Mouse (Mus musculus) C2C12 (cell line): ENCODE data around the gene Ttc33.

Experiments
- CEBPB ChIP-seq: IDR thresholded peaks from one replicate; pipeline ENCODE4 v1.6.1; 2011; ENCODE audit warnings: low read depth, mild to moderate bottlenecking, control low read depth, moderate library complexity
- CTCF ChIP-seq: IDR thresholded peaks from one replicate; pipeline ENCODE4 v1.5.1; 2011; ENCODE audit not compliant: control insufficient read depth, insufficient read depth, insufficient read length
- FOSL1 ChIP-seq: IDR thresholded peaks from one replicate; pipeline ENCODE4 v1.8.0; 2011; ENCODE audit warnings: mild to moderate bottlenecking, low read length; ENCODE audit not compliant: poor library complexity, insufficient read depth, severe bottlenecking
- MAX ChIP-seq: IDR thresholded peaks from one replicate; pipeline ENCODE4 v1.6.1; 2011; ENCODE audit warnings: mild to moderate bottlenecking, control low read depth
- MYOD1 ChIP-seq: IDR thresholded peaks from one replicate; pipeline ENCODE4 v1.6.1; 2011; ENCODE audit warnings: low read depth; ENCODE audit not compliant: control insufficient read depth, insufficient read length
- MYOG ChIP-seq: IDR thresholded peaks from one replicate; pipeline ENCODE4 v1.6.1; 2011; ENCODE audit not compliant: control insufficient read depth, insufficient read length; ENCODE audit errors: extremely low read depth
- USF1 ChIP-seq: IDR thresholded peaks from one replicate; pipeline ENCODE4 v1.6.1; 2011; ENCODE audit warnings: low read depth, mild to moderate bottlenecking, control low read depth, moderate library complexity

DNA sequence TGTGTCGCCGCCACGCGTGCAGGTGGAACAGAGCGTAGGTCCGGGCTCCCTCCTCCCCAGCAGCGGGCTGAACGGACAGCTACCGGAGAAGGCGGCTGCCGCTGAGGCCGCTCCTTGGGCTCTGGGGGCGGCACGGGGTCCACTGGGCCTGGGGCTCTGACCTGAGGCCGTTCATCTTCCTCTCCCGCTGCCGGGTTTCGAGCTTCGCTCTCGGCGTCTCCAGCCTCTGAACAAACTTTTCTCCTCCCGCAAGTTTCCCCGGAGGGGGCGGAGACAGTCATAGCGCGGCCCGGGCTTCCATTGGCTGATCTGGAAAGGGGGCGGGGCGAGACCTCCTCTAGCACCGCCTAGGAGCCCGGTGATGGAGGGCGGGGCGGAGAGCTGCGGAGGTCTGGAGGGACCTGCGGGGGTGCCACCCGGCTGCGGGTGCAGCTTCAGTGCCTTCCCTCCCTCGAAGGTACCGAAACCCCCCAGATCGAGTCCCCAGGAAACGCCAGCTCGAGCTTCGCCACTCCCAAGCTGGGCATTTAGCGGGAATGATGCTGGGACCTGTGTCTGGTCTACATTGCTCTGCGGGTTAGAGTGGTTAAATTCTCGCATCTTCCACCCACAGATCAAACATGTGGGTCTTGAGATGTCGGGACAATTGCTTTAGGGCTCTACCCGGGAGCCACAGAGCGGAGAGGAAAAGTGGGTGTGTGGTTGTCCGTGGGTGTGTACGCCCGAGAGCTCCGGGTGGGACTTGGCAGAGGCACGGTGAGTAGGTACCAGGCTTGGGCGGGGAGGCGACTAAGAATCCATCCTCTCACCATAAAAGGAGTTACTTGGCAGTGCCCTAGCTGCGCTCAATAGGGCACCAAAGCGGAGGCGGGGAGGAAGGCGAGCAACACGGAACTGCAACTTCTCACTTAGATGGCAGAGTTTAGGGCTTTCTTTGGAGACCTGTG is 58.9 kb downstream of the Ttc33 start, which contains the start of gene Ptger4:
- TF ChIP-seq CTCF (no peak), CEBPB (no peak), MYOG (no peak), USF1 (no peak), MAX (peak; percentile 10), FOSL1 (no peak), MYOD1 (no peak)
